Mouse (Mus musculus) neutrophil, adult 5-6 weeks (primary cell): Measurements from ENCODE around the gene Sidt1. TPM values are rescaled to one million over a fixed set of nuclear protein-coding genes. Genes with fewer than 3 reads are reported as not detected.
A peak's percentile ranks its signal among the peaks of the same experiment; 100 is the strongest.

Experiments used
- ATAC-seq: fragments of 151-379, 151-347 bp; 2 replicates; pipeline ENCODE4 v1.8.0; 2017; ENCODE audit warnings: mild to moderate bottlenecking, moderate TSS enrichment; ENCODE audit not compliant: insufficient number of reproducible peaks, poor library complexity, low FRiP score, severe bottlenecking; ENCODE audit errors: extremely low read depth
- total RNA-seq: library from RNA; stranded (forward); fragments of 200-1000 nt; gene quantifications from 2 replicates; pipeline ENCODE4 v1.2.3, GENCODE M21; 2017

The Sidt1 gene
- total RNA-seq, 1 experiment from 2014 or later = 30.5 TPM

DNA sequence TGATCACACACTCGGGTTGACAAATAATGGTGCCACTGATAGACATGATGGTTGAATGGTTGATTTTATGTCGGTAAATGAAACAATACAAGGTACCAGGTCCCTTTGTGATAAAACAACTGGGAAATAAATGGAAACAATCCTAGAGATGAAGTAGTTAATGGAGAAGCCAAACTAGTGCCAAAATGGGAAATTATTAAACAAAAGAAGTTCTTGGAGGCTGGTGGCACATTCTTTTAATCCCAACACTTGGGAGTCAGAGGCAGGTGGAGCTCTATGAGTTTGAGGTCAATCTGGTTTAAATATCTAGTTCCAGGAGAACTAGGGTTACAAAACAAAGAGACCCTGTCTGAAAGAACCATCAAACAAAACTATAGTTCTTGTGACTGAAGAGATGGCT, 68.1 kb downstream of the Sidt1 start:
- no peak for ATAC-seq

DNA sequence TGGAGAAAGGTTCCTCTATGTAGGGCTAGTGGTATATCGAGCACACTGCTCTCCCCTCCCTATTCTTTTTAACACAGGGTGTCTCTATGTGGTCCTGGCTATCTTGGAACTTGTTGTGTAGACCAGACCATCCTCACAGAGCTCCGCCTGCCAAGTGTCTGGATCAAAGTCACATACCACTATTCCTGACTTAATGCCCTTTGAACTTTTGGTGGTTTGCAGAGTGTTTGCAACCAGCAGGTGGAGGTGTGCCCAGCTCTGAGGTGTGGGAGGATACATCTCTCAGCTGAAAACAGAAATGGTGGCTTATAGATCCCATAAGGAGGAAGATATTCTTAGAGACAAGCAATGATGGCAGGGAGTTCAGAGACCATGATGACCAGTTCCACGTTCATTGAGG, 75.5 kb downstream of the Sidt1 start:
- ATAC-seq = no peak

DNA sequence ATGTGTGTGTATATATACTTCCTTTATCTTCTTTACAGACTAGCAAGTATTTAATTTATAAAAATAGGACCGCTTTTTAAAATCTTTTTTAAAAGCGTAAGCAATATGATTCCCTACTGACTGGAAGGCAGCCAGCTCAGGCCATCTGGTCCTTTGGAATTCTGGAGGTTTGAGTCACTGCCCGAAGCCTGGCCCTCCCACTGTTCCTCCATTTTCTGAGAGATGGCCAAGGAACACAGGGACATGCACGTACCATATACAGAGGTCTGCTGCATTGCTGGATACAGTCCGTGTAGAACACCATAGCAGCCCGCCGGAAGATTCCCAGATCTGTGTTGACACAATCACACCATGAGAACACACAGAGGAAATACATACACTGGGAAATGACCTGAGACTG, 78.3 kb downstream of the Sidt1 start:
- ATAC-seq = no peak

DNA sequence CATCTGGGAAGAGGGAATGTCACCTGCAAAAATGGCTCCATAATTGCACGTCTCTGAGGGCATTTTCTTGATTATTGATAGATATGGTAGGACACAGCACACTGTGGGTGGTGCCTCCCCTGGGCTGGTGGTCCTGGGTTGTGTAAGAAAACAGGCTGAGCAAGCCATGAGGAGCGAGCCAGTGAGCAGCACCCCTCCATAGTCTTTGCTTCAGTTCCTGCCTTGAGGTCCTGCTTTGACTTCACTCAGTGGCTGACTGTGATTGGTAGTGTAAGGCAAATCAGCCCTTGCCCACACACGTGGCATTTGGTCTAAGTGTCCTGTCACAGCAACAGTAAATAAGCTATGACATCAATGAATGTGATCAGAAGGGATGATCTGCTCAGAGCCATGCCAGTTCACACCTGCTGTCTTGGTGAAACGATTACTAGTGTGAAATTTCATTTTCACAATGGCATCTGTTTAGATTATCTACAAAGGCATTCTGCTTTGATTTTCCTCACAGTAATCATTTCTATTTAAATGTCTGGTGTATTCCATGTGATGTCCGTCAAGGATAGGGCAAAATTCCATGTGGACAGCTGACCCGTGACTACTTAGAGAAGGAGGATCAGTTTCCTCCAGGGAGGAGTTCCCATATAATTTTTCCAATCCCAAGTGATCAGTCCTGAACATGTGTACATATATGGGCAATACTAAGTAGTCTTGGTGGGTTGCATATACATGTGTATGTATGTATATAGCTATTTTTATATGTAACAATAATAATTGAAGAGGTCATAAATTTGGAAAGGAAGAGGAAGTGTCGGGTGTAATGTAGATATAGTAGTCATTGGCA, 79.0 kb downstream of the Sidt1 start:
- ATAC-seq = no peak

DNA sequence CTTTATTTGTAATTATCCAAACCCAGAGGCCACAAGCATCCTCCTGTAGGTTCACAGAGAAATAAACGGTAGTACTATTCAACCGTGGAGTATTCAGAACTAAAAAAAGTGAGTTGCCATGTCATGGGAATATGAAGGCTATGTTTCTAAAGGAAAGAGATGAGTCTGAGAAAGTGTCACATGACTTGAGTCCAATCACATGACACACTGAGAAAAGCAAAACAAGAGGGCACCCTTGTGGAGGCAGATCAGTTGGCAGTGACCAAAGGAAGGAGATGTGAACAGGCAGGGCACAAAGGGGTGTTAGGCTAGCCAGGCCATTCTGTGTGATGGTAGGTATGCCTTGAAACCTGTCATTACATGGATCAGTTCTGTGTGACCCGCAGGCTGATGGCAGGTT, 80.3 kb downstream of the Sidt1 start:
- no peak for ATAC-seq

DNA sequence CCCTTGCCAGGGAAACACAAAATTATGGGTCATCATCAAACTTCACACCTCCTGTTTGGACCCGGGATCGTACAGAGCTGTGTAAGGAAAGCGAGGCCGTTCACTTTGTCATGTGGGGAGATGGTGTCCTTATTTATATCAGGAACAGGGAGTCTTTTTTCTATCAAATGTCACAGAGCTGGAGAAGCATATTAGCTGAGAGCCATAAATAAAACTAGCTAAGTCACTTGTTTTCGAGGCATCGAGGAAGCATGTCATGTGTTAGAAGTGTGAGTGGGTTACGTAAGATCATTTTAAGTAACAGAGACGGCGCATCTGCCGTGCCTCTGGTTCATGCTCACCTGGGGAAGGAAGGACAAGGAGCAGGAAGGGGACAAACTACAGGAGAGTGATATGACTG, 83.0 kb downstream of the Sidt1 start:
- no peak for ATAC-seq

DNA sequence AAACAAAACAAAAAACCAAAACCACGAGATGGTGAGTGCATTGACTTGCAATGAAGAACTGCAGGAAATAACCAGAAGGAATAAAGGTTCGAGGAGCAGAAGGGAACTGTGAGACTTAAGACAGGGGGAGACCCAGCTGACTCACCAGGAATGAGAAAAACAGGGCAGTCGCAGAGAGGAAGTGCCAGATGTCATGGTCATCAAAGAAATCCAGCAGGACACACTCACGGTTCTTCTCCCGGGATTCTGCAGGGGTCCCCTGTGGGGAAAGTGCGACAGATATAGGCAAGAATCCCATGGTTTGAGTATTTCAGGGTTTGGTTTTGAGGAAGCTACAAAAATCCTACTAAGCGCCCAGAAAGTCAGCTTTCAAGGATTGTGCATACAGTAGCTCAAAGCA, 89.7 kb downstream of the Sidt1 start:
- no peak for ATAC-seq

DNA sequence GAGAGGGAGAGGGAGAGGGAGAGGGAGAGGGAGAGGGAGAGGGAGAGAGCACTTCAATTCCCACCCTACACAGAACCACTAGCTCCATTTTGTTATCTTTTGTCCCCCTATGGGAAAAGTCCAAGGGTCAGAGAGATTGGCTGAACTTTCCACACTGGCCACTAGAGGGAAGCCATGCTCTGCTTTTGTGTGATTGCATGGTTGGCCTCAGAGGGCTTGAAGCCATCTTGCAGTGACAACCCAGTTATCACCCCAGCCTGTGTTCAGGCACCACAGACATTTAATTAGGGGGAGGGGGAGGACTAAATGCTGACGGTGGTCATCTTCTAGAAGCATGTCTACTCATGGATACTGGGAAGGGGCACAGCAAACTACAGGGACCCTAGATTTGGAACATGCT, 90.4 kb downstream of the Sidt1 start:
- peak; percentile 95 for ATAC-seq

DNA sequence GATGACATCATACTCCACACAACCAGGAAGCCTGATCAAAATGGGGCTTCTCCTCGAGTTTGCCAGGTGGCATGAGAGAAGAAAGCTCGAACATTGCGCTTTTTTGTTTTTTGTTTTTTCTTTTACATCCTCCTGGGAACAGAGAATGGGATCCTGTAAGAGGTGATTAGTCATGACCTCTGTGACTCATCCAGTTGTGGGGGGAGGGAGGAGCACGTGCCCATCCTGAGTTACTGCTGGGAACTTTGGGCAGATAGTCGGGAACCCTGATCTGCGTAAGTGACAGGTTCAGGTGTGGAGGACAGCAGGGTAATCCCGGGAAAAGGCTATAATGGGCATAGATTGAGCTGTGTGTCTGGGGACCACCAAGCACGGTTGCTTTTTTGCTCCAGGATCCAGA, 92.6 kb downstream of the Sidt1 start:
- no peak for ATAC-seq

DNA sequence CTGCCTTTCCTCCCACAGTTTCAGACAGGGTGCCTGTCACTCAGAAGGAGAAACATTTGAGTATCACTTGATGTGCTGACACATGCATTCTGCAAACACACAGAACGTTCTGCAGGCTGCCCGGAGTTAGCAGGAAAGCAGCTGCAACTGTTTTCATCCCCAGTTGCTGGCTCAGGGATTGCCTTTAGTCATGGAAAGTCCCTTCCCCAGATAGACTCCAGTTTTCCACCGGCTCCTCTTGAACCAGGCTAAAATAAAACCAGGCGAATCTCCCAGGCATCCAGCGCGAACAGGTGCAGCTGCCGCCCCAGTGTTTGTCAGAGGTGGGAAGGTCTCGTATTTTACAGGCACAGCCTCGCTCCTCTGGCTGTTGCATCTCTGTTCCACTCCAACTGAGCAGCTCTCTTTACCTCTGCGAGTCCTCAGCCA, 94.1 kb downstream of the Sidt1 start:
- no peak for ATAC-seq

DNA sequence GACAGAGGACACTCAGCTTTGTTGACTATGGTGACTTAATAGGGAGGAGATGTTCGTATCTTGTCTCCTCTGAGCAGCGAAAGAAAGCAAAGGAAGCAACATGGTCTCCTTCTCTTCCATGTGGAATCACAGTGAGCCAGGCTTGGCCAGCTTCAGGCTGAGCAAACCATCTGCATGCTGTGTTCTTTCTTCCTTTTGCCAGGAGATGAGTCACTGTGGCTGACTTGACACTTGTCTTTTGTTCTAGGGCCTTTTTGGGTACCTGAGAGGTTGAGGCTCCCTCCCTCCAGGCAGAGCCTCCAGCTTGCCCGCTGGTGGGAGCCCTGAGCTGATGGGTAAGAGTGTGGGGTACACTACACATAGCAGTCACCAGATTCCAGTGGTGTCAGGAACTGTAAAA, 95.2 kb downstream of the Sidt1 start:
- no peak for ATAC-seq

DNA sequence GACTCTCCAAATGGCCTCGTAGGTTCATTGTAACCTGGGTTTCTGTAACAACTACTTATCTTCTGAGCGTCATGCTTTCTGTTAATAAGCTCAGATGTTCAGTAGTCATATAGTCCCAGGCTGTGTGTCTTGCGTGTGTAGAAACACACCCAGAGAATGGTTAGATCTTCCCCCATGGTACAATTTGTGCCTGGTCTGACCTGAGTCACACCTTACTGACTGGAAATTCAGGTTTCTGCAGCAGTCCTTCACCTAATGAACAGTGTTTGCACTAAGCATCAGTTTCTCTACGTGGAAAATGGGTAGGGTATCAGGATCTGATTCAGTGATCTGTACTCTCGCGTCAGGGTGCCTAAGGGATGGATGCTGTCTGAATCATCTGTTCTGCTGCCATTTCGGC, 100.0 kb downstream of the Sidt1 start:
- no peak for ATAC-seq

DNA sequence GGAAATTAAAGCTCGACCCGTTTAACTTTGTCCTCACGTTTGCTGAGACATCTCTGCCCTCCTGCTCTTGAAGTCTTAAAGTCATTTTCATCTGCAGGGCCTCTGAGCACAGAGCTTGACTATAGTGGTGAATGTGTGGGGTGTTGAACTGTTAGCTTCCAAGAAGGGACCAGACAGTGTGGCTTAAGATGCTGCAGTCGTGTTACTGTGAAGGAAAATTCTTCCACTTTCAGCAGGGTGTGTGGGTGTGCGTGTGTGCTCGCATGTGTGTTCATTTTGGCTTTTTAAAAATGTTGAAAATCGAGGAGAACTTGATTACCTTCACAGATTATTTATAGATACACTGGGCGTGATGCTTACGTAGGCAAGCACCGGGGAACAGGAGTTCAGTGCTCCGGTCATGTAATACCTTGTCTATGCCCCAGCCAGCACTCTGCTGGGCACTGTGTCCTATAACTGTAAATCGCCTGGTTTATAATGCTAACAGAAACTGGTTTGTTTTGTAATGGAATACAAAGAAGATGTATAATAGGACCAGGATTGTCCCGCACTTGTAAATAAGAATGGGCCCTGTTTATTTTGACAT, 106.2 kb downstream of the Sidt1 start:
- no peak for ATAC-seq

DNA sequence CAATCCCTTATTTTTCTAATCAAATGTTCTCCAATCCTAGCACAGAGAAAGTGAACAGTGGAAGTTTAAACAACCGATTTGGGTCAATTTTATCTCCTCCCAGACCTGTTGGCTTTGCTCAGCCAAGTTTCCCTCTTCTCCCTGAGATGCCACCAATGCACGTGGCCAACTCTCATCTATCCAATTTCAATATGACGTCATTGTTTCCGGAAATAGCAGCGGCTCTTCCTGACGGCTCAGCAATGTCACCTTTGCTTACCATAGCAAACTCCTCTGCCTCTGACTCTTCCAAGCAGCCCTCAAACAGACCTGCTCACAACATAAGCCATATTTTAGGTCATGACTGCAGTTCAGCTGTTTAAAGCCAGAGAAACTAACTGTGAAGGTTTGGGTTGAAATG, 111.5 kb downstream of the Sidt1 start:
- no peak for ATAC-seq

DNA sequence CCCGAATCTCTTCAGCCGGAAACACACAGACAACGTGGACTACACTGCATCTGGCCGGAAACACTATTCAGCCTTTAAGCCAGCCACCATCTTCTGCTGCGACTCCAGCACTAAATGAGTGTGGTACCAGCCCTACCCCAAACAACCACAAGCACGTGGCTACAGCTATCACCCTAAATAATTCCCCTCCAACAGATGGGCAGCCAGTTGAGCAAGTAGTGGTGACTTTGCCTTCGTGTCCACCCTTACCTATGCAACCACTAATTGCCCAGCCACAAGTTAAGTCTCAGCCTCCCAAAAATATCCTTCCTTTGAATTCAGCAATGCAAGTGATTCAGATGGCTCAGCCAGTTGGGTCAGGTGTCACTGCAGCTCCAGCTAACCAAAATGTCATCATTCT, 116.6 kb downstream of the Sidt1 start:
- ATAC-seq = no peak

DNA sequence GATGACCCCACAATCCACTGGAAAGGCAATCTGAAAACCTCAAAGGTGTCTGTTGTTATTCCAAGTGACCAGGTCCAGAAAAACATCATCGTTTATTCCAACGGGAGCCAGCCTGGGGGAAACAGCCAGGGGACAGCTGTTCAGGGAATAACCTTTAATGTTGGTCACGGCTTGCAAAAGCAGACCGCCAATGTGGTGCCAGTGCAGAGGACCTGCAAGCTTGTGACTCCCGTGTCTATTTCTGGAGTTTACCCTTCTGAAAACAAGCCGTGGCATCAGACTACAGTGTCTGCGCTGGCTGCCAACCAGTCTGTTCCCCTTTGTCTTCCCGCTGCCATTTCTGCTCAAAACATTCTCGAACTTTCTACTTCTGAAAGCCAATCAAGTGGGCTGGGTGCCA, 117.5 kb downstream of the Sidt1 start:
- no peak for ATAC-seq

DNA sequence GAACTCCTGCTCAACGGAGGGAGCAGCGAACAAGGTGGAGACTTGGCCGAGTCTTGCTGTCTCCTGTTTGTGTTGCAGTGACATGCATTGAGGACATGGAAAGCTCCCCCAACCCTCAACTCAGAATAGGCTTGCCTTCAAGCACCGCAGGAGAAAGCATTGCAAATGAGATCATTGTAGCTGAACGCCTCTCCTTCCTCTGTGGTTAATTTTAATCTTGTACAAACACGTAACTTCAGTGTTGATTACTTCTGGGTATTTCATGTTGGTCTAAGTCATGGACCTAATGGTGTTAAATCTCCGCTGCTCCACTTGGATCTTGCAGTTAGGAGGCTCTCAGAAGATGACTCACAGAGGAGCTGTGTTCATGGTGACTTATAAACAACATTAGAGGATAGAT, 120.3 kb downstream of the Sidt1 start:
- ATAC-seq = peak; percentile 54

DNA sequence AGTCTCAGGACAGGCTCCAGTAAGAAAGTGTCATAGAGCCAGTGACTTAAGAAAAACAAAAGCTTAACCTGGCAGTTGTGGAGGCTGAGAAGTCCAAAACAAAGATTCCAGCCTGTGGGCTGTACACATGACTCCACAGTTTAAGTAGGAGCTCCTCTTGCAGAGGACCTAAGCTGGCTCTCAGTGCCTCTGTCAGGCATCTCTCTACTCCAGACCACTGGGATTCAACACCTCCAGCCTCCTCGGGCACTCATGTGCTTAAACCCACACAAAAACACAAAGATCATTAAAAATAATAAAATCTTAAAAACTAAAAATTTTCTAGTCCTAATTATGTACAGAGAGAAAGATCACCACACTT, 122.0 kb downstream of the Sidt1 start:
- no peak for ATAC-seq

DNA sequence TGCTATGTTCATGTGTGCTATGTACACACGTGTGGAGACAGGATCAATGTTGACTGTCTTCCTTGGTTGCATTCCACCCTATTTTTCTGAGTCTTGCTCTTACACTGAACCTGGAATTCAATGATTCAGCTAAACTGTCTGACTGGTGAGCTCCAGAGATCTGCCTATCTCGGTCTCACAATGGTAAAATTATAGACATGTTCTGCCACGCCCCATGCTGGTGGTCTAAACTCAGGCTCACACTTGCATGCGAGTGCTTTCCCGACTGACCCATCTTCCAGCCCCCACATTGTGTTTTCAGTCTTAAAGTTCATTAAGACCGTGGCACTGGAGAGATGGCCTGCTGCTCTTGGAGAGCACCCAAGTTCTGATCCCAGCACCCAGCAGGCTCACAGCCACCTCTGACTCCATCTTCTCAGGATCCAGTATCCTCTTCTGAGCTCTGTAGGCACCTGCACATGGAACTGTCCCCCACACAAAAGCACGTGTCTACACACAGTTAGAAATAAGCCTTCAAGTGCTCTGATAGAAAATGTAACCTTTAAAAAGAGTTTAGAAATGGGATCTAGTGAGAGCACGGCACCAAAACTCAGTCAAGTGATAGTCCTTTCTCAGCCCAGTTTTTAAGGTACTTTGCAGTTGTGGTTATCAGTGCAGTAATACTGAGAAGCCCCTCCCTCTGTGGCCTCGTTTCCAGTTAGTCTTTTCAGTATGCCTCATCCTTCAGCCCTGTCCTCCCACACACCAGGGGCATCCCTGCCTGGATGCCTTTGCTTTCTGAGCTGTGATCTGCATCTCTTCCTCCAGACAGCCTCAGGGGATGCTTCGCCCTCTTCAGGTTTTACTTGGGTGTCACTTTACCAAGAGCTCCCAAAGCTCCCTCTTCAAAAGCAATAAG, 122.6 kb downstream of the Sidt1 start:
- no peak for ATAC-seq

DNA sequence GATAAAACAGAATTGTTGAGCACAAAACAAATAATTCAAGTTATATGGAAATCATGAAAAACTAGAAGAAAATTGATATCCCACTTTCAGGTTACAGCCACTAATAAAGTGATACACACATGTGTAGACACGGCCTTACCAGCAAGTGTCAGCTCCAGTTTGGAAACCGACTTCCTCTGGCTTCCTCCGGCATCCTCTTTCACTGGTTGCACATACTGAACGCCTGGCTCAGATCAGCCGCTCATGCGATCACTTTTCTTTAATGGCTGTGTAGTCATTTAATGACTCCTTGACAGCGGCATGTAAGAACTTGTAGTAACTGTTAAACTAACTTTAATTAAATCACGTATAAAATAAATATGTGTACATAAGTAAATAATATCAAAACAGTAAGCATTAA, 127.0 kb downstream of the Sidt1 start:
- no peak for ATAC-seq
